Mouse (Mus musculus) myocyte (in vitro differentiated cells): ENCODE measurements around the gene Ankmy2.

Experiments used
- E2F4 ChIP-seq: IDR thresholded peaks from one replicate; pipeline ENCODE4 v1.6.1; 2011; ENCODE audit warnings: mild to moderate bottlenecking, control low read depth, moderate library complexity; ENCODE audit not compliant: insufficient read depth
- MYOD1 ChIP-seq, 3 experiments: IDR thresholded peaks; one replicate each; pipeline ENCODE4 v1.6.1; 2011; ENCODE audit warnings: control low read depth in 2 of 3, low read depth in 2 of 3, mild to moderate bottlenecking in 2 of 3, moderate library complexity in 1 of 3; ENCODE audit not compliant: insufficient read length in 2 of 3, control insufficient read depth in 1 of 3
- POLR2A ChIP-seq: IDR thresholded peaks from one replicate; pipeline ENCODE4 v1.6.1; 2011; ENCODE audit warnings: low read depth, mild to moderate bottlenecking, control low read depth, moderate library complexity; ENCODE audit not compliant: insufficient read length
- POLR2AphosphoS2 ChIP-seq: IDR thresholded peaks from one replicate; pipeline ENCODE4 v1.6.1; 2011; ENCODE audit warnings: low read depth, control low read depth; ENCODE audit not compliant: insufficient read length
- REST ChIP-seq: IDR thresholded peaks from one replicate; pipeline ENCODE4 v1.6.1; 2011; ENCODE audit warnings: mild to moderate bottlenecking, control low read depth, moderate library complexity; ENCODE audit not compliant: insufficient read depth, insufficient read length
- TCF3 ChIP-seq: IDR thresholded peaks from one replicate; pipeline ENCODE4 v1.6.1; 2011; ENCODE audit warnings: low read depth, control low read depth; ENCODE audit not compliant: insufficient read length
- USF1 ChIP-seq: IDR thresholded peaks from one replicate; pipeline ENCODE4 v1.6.1; 2011; ENCODE audit warnings: low read depth, mild to moderate bottlenecking, control low read depth, moderate library complexity

- TF ChIP-seq USF1 (no peak), POLR2A (no peak), TCF3 (peak; percentile 40), MYOD1 (IDR thresholded peaks at IDR 0.05; ENCODE audit: control insufficient read depth in 1 of 3, insufficient read length in 2 of 3, low read depth in 2 of 3) (peak in 2 of 3 experiments; percentile 82 to 94), E2F4 (no peak), POLR2AphosphoS2 (no peak), REST (no peak)
These were observed 57.7 kb downstream of the Ankmy2 start for GRCm38 (mm10) chr12:36214389-36215148.
